Mouse (Mus musculus): ENCODE data around the gene Slamf6. TPM values are rescaled to one million over a fixed set of nuclear protein-coding genes. Genes with fewer than 3 reads are reported as not detected.
"Not testable (repeated sequence)": the region's sequence is repeated elsewhere in the genome, so short reads cannot be mapped to it uniquely, and the experiment has no call there.

Gene Slamf6
- polyA plus RNA-seq (2015; fragmentation: Nextera tagmentation; extraction: Ambion mirVana), result 0.19 and 0.26 TPM in 2 replicates

- H3K4me2 ChIP-seq, result no peak within 1 kb of the TSS
- H3K36me3 ChIP-seq, result no peaks in the 10 kb centered on the region
- no peak for ATAC-seq (ENCODE audit: low FRiP score, low read depth)
- no peaks in the 10 kb centered on the region for H3K9me3 ChIP-seq
- H3K9ac ChIP-seq, result no peak within 1 kb of the TSS
- H3K27ac ChIP-seq (replicated peaks), result no peak within 1 kb of the TSS
- 83% methylated on average over 14 of the region's 14 CpGs for WGBS
- H3K27me3 ChIP-seq, result no peaks in the 10 kb centered on the region
- H3K4me3 ChIP-seq, result no peak within 1 kb of the TSS
- no peaks in the 10 kb centered on the region for H3K4me1 ChIP-seq (replicated peaks)
These were observed at the start of gene Slamf6 for GRCm38 (mm10) chr1:171917305-171918039. Gene Slamf6 (plus strand): TSS chr1:171917515.

GRCm38 (mm10) chr1:171886989-171887388, 30.3 kb upstream of the Slamf6 start:
- no peaks in the 10 kb centered on the region for H3K36me3 ChIP-seq
- WGBS, result 94% methylated on average over 1 of the region's 1 CpGs
- H3K9me3 ChIP-seq, result no peaks in the 10 kb centered on the region
- no peak overlapping the region for H3K4me3 ChIP-seq
- H3K27me3 ChIP-seq, result no peaks in the 10 kb centered on the region
- ATAC-seq (ENCODE audit: low FRiP score, low read depth), result no peak
- no peak overlapping the region for H3K9ac ChIP-seq
- no peaks in the 10 kb centered on the region for H3K4me1 ChIP-seq (replicated peaks)
- no peak overlapping the region for H3K27ac ChIP-seq (replicated peaks)
- no peak overlapping the region for H3K4me2 ChIP-seq

- not testable (repeated sequence) for H3K36me3 ChIP-seq; H3K4me1 ChIP-seq (replicated peaks); H3K9me3 ChIP-seq; H3K27ac ChIP-seq (replicated peaks); H3K4me3 ChIP-seq; H3K4me2 ChIP-seq; H3K27me3 ChIP-seq; ATAC-seq (ENCODE audit: low FRiP score, low read depth); H3K9ac ChIP-seq
- WGBS, result 79% methylated on average over 5 of the region's 5 CpGs
These were observed 22.0 kb upstream of the Slamf6 start, which contains the start of gene Gm10521 for GRCm38 (mm10) chr1:171895364-171895763. Gene Gm10521 (plus strand): TSS chr1:171895664.

DNA sequence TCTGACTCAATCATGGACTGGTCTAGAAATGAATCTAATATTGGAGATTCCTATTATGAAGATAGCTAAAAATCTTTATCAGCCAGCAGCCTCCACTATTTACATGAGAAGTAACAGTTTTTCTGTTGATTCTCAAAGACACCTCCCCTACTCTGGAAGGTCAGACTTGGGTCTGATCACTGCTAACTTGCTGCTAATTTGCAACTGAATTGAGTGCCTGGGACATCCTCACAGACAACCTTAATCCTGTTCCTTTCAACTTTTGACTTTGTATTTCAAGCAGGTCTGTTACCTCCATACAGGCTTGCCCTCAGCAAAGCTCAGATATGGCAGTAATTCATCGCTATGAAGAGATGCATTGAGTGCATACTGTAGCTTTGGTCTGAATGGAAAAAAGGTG, 13.3 kb upstream of the Slamf6 start:
- no peaks in the 10 kb centered on the region for H3K4me1 ChIP-seq (replicated peaks)
- H3K9me3 ChIP-seq, result no peaks in the 10 kb centered on the region
- no peak for ATAC-seq (ENCODE audit: low FRiP score, low read depth)
- no peaks in the 10 kb centered on the region for H3K27me3 ChIP-seq
- no peak overlapping the region for H3K4me2 ChIP-seq
- H3K36me3 ChIP-seq, result no peaks in the 10 kb centered on the region
- no peak overlapping the region for H3K9ac ChIP-seq
- WGBS, result 81% methylated on average over 1 of the region's 1 CpGs
- H3K4me3 ChIP-seq, result no peak overlapping the region
- H3K27ac ChIP-seq (replicated peaks), result no peak overlapping the region

GRCm38 (mm10) chr1:171915638-171916458, 1.5 kb upstream of the Slamf6 start:
- no peak for ATAC-seq (ENCODE audit: low FRiP score, low read depth)
- Histone ChIP-seq H3K27me3 (no peaks in the 10 kb centered on the region), H3K4me2 (no peak overlapping the region), H3K27ac (replicated peaks) (no peak overlapping the region), H3K4me3 (no peak overlapping the region), H3K9ac (no peak overlapping the region), H3K9me3 (no peaks in the 10 kb centered on the region), H3K36me3 (no peaks in the 10 kb centered on the region), H3K4me1 (replicated peaks) (no peaks in the 10 kb centered on the region)
- 84% methylated on average over 13 of the region's 13 CpGs for WGBS

- H3K36me3 ChIP-seq, result no peaks in the 10 kb centered on the region
- no peaks in the 10 kb centered on the region for H3K4me1 ChIP-seq (replicated peaks)
- no peaks in the 10 kb centered on the region for H3K27me3 ChIP-seq
- no peak for ATAC-seq (ENCODE audit: low FRiP score, low read depth)
- WGBS, result 89% methylated on average over 12 of the region's 12 CpGs
- H3K27ac ChIP-seq (replicated peaks), result no peak overlapping the region
- H3K4me2 ChIP-seq, result no peak overlapping the region
- H3K4me3 ChIP-seq, result no peak overlapping the region
- H3K9ac ChIP-seq, result no peak overlapping the region
- H3K9me3 ChIP-seq, result no peaks in the 10 kb centered on the region
These were observed 1.0 kb downstream of the Slamf6 start for GRCm38 (mm10) chr1:171918136-171918920.

DNA sequence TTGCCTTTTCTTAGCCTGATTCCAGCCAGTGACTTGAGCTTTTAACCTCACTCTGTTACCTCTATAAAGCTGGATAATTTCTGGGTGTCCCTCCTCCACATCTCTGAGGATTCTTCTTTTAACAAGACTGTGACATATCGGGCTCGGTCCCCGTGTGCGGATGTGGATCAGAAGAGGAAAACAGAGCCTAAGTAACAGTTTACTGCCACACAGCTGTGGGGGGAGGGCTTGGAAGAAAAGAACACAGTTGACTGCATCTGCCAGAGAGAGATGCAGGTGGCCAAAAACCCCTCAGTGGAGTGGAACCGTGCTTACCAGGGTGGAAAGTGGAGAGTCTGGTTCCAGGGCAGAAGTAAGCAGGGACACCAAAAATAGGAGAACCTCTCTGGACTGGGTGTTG, 1.9 kb downstream of the Slamf6 start:
- Histone ChIP-seq H3K27ac (replicated peaks) (no peak overlapping the region), H3K4me2 (no peak overlapping the region), H3K4me1 (replicated peaks) (no peaks in the 10 kb centered on the region), H3K4me3 (no peak overlapping the region), H3K9me3 (no peaks in the 10 kb centered on the region), H3K9ac (no peak overlapping the region), H3K27me3 (no peaks in the 10 kb centered on the region), H3K36me3 (no peaks in the 10 kb centered on the region)
- WGBS, result 88% methylated on average over 5 of the region's 5 CpGs
- no peak for ATAC-seq (ENCODE audit: low FRiP score, low read depth)

GRCm38 (mm10) chr1:171919901-171920510, 2.7 kb downstream of the Slamf6 start:
- WGBS, result 84% methylated on average over 6 of the region's 6 CpGs
- H3K27ac ChIP-seq (replicated peaks), result no peak overlapping the region
- ATAC-seq (ENCODE audit: low FRiP score, low read depth), result no peak

GRCm38 (mm10) chr1:171920989-171921621, 3.8 kb downstream of the Slamf6 start:
- Histone ChIP-seq H3K9ac (no peak overlapping the region), H3K4me1 (replicated peaks) (no peaks in the 10 kb centered on the region), H3K36me3 (no peaks in the 10 kb centered on the region), H3K27me3 (no peaks in the 10 kb centered on the region), H3K27ac (replicated peaks) (no peak overlapping the region), H3K4me3 (no peak overlapping the region), H3K4me2 (no peak overlapping the region), H3K9me3 (no peaks in the 10 kb centered on the region)
- 92% methylated on average over 9 of the region's 9 CpGs for WGBS
- no peak for ATAC-seq (ENCODE audit: low FRiP score, low read depth)

More at GRCm38 (mm10) chr1:171919901-171920510, 2.7 kb downstream of the Slamf6 start:
- Histone ChIP-seq H3K4me1 (replicated peaks) (no peaks in the 10 kb centered on the region), H3K36me3 (no peaks in the 10 kb centered on the region), H3K27me3 (no peaks in the 10 kb centered on the region), H3K9ac (no peak overlapping the region), H3K4me2 (no peak overlapping the region), H3K9me3 (no peaks in the 10 kb centered on the region), H3K4me3 (no peak overlapping the region)

GRCm38 (mm10) chr1:171921641-171922040, 4.3 kb downstream of the Slamf6 start:
- H3K27ac ChIP-seq (replicated peaks), result no peak overlapping the region
- 75% methylated on average over 2 of the region's 2 CpGs for WGBS

GRCm38 (mm10) chr1:171922844-171923243, 5.5 kb downstream of the Slamf6 start:
- Histone ChIP-seq H3K4me2 (no peak overlapping the region), H3K27ac (replicated peaks) (no peak overlapping the region), H3K9ac (no peak overlapping the region), H3K27me3 (no peaks in the 10 kb centered on the region), H3K9me3 (no peaks in the 10 kb centered on the region), H3K4me1 (replicated peaks) (no peaks in the 10 kb centered on the region), H3K36me3 (no peaks in the 10 kb centered on the region), H3K4me3 (no peak overlapping the region)
- ATAC-seq (ENCODE audit: low FRiP score, low read depth), result no peak
- 92% methylated on average over 5 of the region's 5 CpGs for WGBS

More at GRCm38 (mm10) chr1:171921641-171922040, 4.3 kb downstream of the Slamf6 start:
- Histone ChIP-seq H3K4me2 (no peak overlapping the region), H3K4me3 (no peak overlapping the region), H3K36me3 (no peaks in the 10 kb centered on the region), H3K9me3 (no peaks in the 10 kb centered on the region), H3K4me1 (replicated peaks) (no peaks in the 10 kb centered on the region), H3K27me3 (no peaks in the 10 kb centered on the region), H3K9ac (no peak overlapping the region)
- ATAC-seq (ENCODE audit: low FRiP score, low read depth), result no peak
